Mouse (Mus musculus) layer of hippocampus, adult 2 months (tissue): Measurements from ENCODE around the gene Crp. TPM values are rescaled to one million over a fixed set of nuclear protein-coding genes. Genes with fewer than 3 reads are reported as not detected.
A peak's percentile ranks its signal among the peaks of the same experiment; 100 is the strongest.

Source experiments
- DNase-seq, 2 experiments: peaks; one replicate each; pipeline ENCODE4 v3.0.0; 2022; ENCODE audit warnings: low spot score in 2 of 2
- H3K27ac ChIP-seq: fragments of 200-600 bp; 2 replicates; pipeline ENCODE4 v1.8.1; 2022
- H3K4me3 ChIP-seq: fragments of 200-600 bp; 2 replicates; pipeline ENCODE4 v1.8.1; 2022; ENCODE audit warnings: mild to moderate bottlenecking
- CTCF ChIP-seq: fragments of 200-600 bp; conservative IDR thresholded peaks from 2 replicates; pipeline ENCODE4 v1.8.1; 2022; ENCODE audit warnings: antibody characterized with exemption, mild to moderate bottlenecking, moderate library complexity
- total RNA-seq, 2 experiments: library from RNA; stranded (reverse); gene quantifications; 2 replicates each; pipeline ENCODE4 v1.2.3; 2021

Gene Crp
- total RNA-seq, 2 experiments from 2014 or later, result not detected

DNA sequence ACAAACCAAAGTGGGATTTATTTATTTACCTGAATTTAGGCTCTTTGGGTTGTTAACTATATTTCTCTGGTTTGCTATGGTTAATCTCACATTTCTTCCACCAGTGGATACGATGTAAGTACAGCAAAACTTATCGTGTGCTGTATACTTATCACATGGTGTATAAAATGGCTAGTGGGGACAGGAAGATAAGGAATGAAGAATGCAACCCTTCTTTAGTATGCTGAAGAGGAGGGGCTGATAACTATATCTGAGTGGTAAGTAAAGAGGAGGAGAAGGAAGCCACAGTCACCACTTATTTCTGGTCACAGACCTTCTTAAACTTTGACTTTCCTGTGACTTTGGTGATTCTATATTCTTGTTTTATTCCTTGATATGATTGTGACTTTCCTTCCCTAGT, 87.5 kb downstream of the Crp start:
- Histone ChIP-seq H3K4me3 (no peak overlapping the region), H3K27ac (no peak overlapping the region)
- no peak for TF ChIP-seq CTCF
- DNase-seq, result no peak

DNA sequence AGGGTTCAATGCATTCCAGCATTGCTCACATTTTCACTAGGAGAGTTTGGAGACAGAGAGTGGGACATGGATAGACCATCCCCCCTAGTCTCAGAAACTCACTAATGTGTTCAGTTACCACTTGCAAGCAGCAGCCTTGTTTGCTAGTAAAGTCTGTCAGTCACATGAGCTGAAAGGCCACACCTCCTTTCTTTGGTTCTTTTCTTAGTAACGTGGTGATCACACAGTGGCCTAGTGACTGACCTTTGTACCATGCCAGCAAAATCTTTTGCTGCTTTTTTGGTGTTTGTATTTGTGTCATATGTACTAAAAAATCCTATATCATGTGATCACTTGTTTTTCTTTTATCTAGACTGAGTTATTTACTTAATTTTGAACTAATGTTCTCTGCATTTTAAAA, 88.0 kb downstream of the Crp start:
- H3K27ac ChIP-seq, result no peak overlapping the region
- no peak for DNase-seq
- H3K4me3 ChIP-seq, result no peak overlapping the region
- TF ChIP-seq CTCF, result no peak

DNA sequence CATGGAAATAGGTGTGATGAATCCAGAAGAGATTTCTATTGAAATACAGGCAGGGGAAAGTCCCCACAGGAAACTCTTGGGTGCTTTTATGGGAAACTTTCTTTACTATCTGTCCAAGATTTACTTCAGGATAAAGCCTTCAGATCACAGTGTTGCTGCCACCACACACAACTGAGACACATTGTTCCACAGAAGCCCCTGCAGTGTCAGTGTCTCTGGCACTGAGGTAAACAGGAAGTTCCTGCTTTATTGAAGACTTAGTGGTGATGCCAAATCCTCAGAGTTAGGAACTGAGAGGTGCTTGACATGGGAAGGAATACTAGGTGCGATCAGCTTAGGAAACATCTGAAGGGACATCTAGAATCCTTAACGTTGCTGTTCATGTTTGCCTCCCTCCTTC, 131.1 kb downstream of the Crp start:
- Histone ChIP-seq H3K27ac (no peak overlapping the region), H3K4me3 (no peak overlapping the region)
- TF ChIP-seq CTCF, result no peak
- DNase-seq, result no peak

DNA sequence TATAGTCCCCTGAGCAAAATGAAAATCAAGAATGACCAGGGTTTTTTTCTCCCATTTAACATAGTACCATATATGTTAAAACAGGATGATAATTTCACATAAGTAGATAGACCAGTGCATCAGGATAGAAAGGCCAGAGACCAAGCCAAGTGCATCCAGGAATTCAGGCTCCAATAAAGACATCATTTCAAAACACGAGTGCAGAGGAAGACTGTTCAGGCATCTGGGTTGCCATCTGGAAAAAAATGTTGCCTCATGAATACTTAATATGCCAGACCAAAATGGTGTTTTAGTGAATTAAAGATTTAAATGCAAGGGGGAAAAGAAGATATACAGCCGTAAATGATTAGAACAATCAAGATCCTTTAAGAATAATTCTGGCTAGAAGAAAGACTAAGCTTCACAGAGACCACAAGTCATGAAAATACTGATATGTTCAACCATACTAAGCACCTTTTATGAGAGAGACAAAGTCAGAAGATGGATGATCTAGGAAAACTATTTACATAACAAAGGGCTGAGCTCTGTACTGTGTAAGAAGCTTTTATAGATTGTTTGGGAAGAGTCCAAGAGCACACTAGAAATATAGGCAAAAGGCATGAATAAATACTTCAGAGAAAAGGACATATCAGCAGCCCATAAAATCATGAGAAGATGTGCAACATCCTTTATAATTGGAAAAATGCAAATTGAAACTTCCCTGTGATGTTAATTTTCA, 149.3 kb downstream of the Crp start:
- H3K4me3 ChIP-seq, result no peak overlapping the region
- TF ChIP-seq CTCF, result no peak
- no peak overlapping the region for H3K27ac ChIP-seq
- peak; percentile 10 to 14 for DNase-seq

DNA sequence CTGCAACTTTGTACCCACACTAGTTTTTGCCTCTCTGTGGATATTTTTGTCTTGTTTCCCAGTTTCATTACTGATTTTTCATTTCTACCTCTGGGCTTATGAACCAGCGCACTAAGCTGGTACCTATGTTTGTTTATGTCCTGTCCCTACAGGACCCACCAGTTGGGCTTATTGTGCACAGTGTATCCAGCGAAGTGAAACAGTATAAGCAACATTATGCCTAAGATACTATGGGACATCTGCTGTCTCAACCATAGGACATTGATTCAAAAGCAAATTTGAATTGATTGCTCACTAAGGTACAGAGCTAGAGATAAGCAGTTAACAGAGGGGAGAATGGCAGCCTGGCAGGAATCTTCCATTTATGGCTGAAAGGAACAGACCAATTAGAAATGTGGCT, 150.3 kb downstream of the Crp start:
- no peak overlapping the region for H3K27ac ChIP-seq
- no peak for TF ChIP-seq CTCF
- no peak for DNase-seq
- no peak overlapping the region for H3K4me3 ChIP-seq

DNA sequence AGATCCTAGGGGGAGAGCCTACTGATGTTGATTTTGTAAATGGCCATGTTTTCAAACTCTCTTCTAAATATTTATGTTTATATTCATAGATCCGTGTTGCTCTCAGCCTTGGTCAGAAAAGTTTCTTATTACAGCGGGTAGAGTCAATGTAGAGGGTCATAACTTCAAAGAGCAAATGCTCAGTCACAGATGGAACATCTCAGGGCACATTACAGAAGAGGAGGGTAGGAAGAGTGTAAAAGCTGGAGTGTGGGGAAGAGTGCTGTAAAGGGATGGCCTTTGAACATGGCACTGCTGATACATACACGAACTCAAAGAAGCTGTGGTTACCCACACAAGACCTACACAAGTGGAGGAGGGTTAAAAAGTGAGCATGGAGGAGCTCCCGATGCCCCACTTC, 177.4 kb downstream of the Crp start:
- no peak for TF ChIP-seq CTCF
- Histone ChIP-seq H3K27ac (no peak overlapping the region), H3K4me3 (no peak overlapping the region)
- DNase-seq, result no peak

DNA sequence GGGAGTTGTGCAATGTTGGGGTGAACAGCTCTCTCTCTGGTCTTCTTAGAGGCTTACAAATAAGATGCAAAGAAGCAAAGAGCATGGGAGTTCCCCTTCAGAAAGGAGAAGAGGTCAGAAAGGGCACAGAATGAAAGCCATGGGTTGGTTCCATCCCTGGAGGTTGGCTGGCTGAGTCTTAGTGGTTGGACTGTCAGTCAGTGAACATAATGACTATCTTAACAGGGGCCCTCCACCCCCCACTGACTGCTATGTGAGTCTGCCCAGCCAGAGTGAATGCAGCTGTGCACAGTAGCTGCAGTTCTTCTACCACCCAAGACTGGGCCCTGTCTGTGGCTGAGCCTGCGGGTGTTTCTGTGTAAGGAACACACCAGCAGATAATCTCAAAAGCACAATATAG, 178.8 kb downstream of the Crp start:
- no peak for TF ChIP-seq CTCF
- Histone ChIP-seq H3K27ac (no peak overlapping the region), H3K4me3 (no peak overlapping the region)
- DNase-seq, result no peak

Other genes starting within 250 kb of the Crp start
- gene Slamf9, start 222.7 kb upstream of the Crp start, total RNA-seq, result under 1 TPM in 1 of 2 experiments, not detected in 1; 0.38 TPM
- gene Igsf9, start 216.3 kb upstream of the Crp start, total RNA-seq, result 1 to 10 TPM; 5.7 to 9.2 TPM
- 10 to 100 TPM in 1 of 2 experiments, 1 to 10 TPM in 1; 7.9 to 13.1 TPM for gene Tagln2, start 198.0 kb upstream of the Crp start, total RNA-seq
- gene Cfap45, start 177.3 kb upstream of the Crp start, total RNA-seq, result 1 to 10 TPM; 4.2 to 4.8 TPM
- gene Vsig8, start 142.1 kb upstream of the Crp start, total RNA-seq, result under 1 TPM; 0.41 to 0.61 TPM
- gene Slamf8, start 107.5 kb upstream of the Crp start, total RNA-seq, result not detected
- not detected for gene Fcrl6, start 95.5 kb upstream of the Crp start, total RNA-seq
- 1 to 10 TPM; 6.6 to 7.5 TPM for gene Dusp23, start 65.1 kb upstream of the Crp start, total RNA-seq
- gene Apcs, start 197.0 kb downstream of the Crp start, total RNA-seq, result not detected